Mouse (Mus musculus) E14TG2a.4 (cell line): Measurements from ENCODE around the gene Frem2.

Experiments
- H3K27me3 ChIP-seq: 2 replicates; pipeline ENCODE4 v1.6.1; 2014; ENCODE audit warnings: low read length, control low read depth; ENCODE audit not compliant: insufficient read depth
- H3K36me3 ChIP-seq: 2 replicates; pipeline ENCODE4 v1.6.1; 2014; ENCODE audit warnings: low read length, control low read depth; ENCODE audit not compliant: insufficient read depth
- H3K4me1 ChIP-seq: replicated peaks from 2 replicates; pipeline ENCODE4 v1.6.1; 2014; ENCODE audit warnings: low read depth, low read length, control low read depth
- H3K4me3 ChIP-seq: replicated peaks from 2 replicates; pipeline ENCODE4 v1.5.1; 2014; ENCODE audit warnings: mild to moderate bottlenecking, low read length
- H3K9me3 ChIP-seq: 2 replicates; pipeline ENCODE4 v1.6.1; 2014; ENCODE audit warnings: low read length, control low read depth
- CTCF ChIP-seq: conservative IDR thresholded peaks from 2 replicates; pipeline ENCODE4 v1.5.1; 2014; ENCODE audit warnings: low read length
- NANOG ChIP-seq: IDR thresholded peaks from 2 replicates; pipeline ENCODE4 v1.6.1; 2014; ENCODE audit warnings: borderline replicate concordance, low read length, mixed read lengths
- POU5F1 ChIP-seq: IDR thresholded peaks from 2 replicates; pipeline ENCODE4 v1.6.1; 2014; ENCODE audit warnings: low read length, borderline replicate concordance

Gene Frem2

DNA sequence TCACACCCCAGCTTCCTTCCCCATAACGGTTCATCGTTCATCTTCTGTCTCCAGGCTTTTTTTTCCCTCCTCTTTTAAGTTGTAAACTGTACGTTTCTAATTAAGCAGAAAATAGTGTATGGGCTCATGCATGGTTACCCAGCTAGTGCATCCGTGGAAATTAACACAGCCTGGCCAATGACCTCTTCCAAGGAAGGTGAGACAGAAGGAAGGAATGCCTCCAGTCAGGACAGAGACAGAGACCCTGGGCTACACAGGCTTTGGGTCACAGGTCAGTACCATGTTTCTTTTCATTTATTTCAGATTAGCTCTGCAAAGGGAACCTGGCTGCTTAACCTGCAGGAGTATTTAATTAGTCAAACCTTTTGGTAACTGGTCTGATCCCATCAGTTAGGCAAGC is 57.0 kb downstream of the Frem2 start:
- TF ChIP-seq CTCF (no peak), NANOG (no peak), POU5F1 (no peak)
- peaks cover 37% of the 10 kb centered on the region for H3K4me1 ChIP-seq
- peaks cover 38% of the 10 kb centered on the region for H3K9me3 ChIP-seq
- H3K36me3 ChIP-seq = no peaks in the 10 kb centered on the region
- H3K27me3 ChIP-seq = no peaks in the 10 kb centered on the region
- H3K4me3 ChIP-seq = no peak overlapping the region

DNA sequence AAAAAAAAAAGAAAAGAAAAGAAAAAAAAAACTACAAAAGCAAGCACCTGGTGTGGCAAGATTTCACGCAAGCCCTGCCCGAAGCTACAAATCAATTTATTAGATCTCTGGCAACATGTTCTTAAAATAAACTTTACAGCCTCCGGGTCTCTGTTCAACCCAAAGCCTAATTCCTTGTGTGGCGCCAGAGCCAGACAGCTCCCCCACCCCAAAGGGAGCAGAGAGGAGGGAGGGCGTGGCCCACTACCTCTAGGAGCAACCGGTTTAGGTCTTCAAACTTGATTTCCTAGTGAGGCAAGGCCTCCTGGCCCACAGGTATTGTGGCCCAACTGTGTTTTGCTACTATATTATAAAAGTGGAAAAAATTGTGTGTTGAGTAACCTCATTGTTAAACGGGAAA is 57.8 kb downstream of the Frem2 start:
- Histone ChIP-seq H3K27me3 (no peaks in the 10 kb centered on the region), H3K9me3 (peaks cover 37% of the 10 kb centered on the region), H3K4me3 (no peak overlapping the region), H3K36me3 (no peaks in the 10 kb centered on the region), H3K4me1 (peaks cover 43% of the 10 kb centered on the region)
- no peak for TF ChIP-seq POU5F1
- no peak for TF ChIP-seq NANOG
- TF ChIP-seq CTCF = no peak

DNA sequence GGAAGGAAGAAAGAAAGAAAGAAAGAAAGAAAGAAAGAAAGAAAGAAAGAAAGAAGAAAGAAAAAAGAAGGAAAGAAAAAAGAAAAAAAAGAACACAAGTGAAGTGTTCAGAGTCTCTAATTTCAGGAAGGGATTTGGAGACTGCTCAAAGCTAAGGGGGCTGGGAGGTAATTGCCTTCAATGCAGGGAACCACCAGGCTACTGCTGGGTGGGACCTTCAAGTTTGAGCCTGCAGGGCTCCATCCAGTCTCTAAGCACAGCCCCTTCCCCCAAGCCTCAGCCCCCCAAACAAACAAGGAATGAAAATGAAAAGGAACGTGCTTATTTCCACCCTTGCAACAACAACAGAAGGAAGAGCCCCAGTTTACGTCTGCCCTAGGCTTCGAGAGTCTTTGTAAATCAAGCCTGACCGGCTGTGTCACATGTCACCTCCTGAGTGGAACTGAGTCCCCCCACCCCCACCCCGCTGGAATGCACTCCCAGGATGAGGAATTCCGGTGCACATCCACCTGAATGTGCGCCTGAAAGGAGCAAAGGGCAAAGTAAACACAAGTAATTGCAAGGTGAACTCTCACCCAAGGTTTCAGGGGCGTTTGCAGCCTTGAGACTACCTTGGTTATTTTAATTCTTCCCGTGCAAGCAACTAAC is 58.9 kb downstream of the Frem2 start:
- Histone ChIP-seq H3K36me3 (no peaks in the 10 kb centered on the region), H3K4me1 (peaks cover 53% of the 10 kb centered on the region), H3K27me3 (no peaks in the 10 kb centered on the region), H3K9me3 (peaks cover 37% of the 10 kb centered on the region), H3K4me3 (no peak overlapping the region; the same call in 1 of the 2 replicates)
- peak; percentile 31; the same call in 1 of the 2 replicates for TF ChIP-seq NANOG
- TF ChIP-seq POU5F1 = no peak
- TF ChIP-seq CTCF = no peak

DNA sequence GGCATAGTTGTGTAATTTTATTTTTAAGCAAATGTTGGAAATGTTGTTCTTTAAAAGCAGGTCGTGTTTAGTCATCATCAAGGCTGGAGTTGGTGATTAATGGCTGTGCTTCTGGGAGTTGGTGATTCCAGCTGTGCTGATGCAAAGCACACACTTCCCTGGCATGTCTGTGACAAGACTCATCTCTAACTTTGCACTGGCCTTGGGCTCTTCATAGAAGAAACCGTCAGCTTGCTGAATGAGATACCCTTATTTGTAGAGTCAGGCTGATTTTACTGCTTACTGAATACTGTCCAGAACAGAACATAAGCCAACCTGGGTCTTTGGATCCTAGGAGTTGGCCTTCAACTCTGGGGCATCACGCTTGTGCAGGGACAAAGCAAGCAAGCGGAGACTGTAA is 62.7 kb downstream of the Frem2 start:
- Histone ChIP-seq H3K36me3 (no peaks in the 10 kb centered on the region), H3K27me3 (0 out of 2 replicates have a peak, but pooled peaks cover 3% of the 10 kb centered on the region)
- TF ChIP-seq POU5F1 = no peak
- no peak for TF ChIP-seq NANOG
- no peak for TF ChIP-seq CTCF

DNA sequence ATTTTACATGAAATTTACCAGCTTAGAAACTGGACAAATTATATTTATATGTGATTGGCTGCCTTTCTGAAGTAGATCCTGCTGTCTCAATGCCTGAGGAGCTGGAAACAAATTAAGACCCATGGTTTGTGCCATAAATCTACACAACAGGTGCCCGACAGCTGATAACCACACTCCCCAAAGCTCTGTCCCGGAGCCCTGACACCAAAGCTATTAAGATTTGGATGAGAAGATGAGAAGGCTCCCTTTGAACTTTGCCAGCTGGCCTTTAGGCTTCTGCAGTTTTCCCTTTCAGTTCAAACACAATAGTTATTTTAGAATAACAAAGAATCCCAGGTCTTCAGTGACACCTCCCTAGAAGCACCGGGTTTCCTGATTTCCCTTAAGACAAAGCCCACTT is 63.4 kb downstream of the Frem2 start:
- H3K36me3 ChIP-seq = no peaks in the 10 kb centered on the region
- TF ChIP-seq NANOG (peak; percentile 77; the same call in 1 of the 2 replicates), POU5F1 (0 out of 2 replicates have a peak, but pooled peaks have one; percentile 8), CTCF (no peak)

More for the DNA sequence above, 62.7 kb downstream of the Frem2 start:
- Histone ChIP-seq H3K4me1 (peaks cover 78% of the 10 kb centered on the region), H3K4me3 (no peak overlapping the region), H3K9me3 (peaks cover 16% of the 10 kb centered on the region)

DNA sequence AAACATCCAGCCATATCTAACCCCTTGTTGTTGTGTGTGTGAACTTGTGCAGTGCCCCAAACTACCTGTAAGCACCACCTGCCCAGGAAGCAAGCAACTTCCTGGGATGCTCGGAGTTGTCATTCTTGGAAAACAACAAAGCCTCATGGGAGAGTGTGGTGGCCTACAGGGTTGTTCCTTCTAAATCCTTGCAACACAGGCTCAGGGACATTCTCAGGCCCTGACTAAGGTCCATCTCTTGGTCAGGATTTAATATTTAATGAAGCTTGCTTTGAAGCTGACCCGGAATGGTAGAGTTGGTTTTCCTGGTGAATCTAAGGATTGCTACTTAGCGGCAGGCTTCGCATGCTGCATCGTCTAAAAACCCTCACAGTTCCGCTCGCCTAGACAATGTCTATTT is 65.1 kb downstream of the Frem2 start:
- Histone ChIP-seq H3K9me3 (peaks cover 8% of the 10 kb centered on the region), H3K4me1 (peaks cover 65% of the 10 kb centered on the region), H3K27me3 (0 out of 2 replicates have a peak, but pooled peaks cover 3% of the 10 kb centered on the region), H3K4me3 (no peak overlapping the region), H3K36me3 (no peaks in the 10 kb centered on the region)
- no peak for TF ChIP-seq CTCF
- no peak for TF ChIP-seq POU5F1
- no peak for TF ChIP-seq NANOG

More for the DNA sequence above, 63.4 kb downstream of the Frem2 start:
- Histone ChIP-seq H3K4me1 (peaks cover 71% of the 10 kb centered on the region), H3K4me3 (no peak overlapping the region), H3K9me3 (peaks cover 16% of the 10 kb centered on the region), H3K27me3 (0 out of 2 replicates have a peak, but pooled peaks cover 3% of the 10 kb centered on the region)

DNA sequence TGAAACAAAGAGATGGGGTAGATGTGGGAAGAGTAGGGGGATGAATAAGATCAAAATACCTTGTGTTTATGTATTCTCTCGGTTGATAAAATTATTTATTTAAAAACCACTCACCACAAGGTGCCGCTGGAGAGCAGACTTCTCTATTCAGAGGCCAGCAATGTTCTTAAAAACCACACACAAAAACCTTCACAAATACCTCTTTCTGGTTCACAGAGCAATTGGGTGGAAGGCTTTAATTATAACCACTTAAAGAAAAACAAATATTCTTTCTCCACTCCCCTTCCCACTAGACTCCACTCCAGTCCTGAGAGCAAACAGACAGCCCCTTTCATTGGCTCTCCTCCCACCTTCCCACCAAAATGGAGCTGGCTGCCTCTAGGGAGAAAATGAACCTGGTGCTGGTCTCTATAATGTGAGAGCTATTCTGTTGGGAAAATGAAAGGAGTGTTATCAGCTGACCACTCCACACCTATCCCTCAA is 67.0 kb downstream of the Frem2 start:
- Histone ChIP-seq H3K27me3 (0 out of 2 replicates have a peak, but pooled peaks cover 3% of the 10 kb centered on the region), H3K4me1 (peaks cover 61% of the 10 kb centered on the region), H3K36me3 (no peaks in the 10 kb centered on the region), H3K9me3 (no peaks in the 10 kb centered on the region), H3K4me3 (no peak overlapping the region)
- peak; percentile 49 for TF ChIP-seq CTCF
- TF ChIP-seq NANOG = no peak

DNA sequence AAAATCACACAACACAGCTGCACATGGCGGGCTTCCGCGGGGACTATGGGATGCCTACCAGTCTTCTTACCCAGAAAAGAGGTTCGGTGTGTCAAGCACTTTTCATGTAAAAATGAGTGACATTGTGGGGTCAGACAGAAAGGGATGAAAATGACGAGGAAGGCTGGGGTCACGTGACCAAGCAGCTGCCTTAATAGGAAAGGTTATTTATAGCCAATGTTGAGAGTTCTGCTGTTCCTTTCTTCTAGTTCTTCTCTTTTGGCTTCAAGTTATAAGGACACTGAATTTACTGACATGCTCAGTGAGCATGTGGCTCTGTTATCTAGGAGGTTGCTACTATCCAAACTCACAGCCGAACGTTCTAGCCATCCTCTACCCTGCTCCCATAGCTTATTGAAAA is 73.9 kb downstream of the Frem2 start:
- no peaks in the 10 kb centered on the region for H3K36me3 ChIP-seq

More for the DNA sequence above, 73.9 kb downstream of the Frem2 start:
- no peak overlapping the region for H3K4me3 ChIP-seq
- H3K9me3 ChIP-seq = no peaks in the 10 kb centered on the region
- peaks cover 35% of the 10 kb centered on the region for H3K4me1 ChIP-seq
- H3K27me3 ChIP-seq = no peaks in the 10 kb centered on the region
- TF ChIP-seq POU5F1 (no peak), CTCF (no peak), NANOG (no peak)
